Comparison of ENCODE assay signal across 9 mouse cellular contexts in genomic region chr2:58029404-58029803, GRCm38 (mm10). TPM values are rescaled to one million over a fixed set of nuclear protein-coding genes. Genes with fewer than 3 reads are reported as not detected.
A peak's percentile ranks its signal among the peaks of the same experiment; 100 is the strongest.
DNase-seq lines count a peak whose midpoint lies in the region; ATAC-seq lines count a peak whose summit lies in the region.
"Had no signal": no experiment of that assay in that cellular context is flagged by ENCODE, and none has a peak within 500 bp of the region (broad histone marks: within the 10 kb centered on the region; RNA-seq: fewer than 3 reads in every experiment).

No protein-coding gene starts in this region.

- H3K9ac ChIP-seq in kidney, embryonic 15.5 days = no peak overlapping the region

- H3K36me3 ChIP-seq in kidney, embryonic 15.5 days = no peaks in the 10 kb centered on the region

- WGBS in kidney, embryonic 15.5 days = 31% methylated on average over 7 of the region's 7 CpGs

- H3K9me3 ChIP-seq in kidney, embryonic 15.5 days (replicated peaks) = no peaks in the 10 kb centered on the region

- DNase-seq in heart, adult 8-10 months (ENCODE audit: low spot score) = peak; percentile 6
- no peak for DNase-seq in heart, postnatal 25 days (ENCODE audit: low spot score)
- peak; percentile 9 for DNase-seq in right cerebral cortex, adult 18-20 months
- no peak for DNase-seq in right cerebral cortex, postnatal 4 days
- DNase-seq in cerebellum, adult 9-11 months = peak; percentile 25
- DNase-seq in lung, postnatal 10 days = peak; percentile 9
- no peak for DNase-seq in frontal cortex, postnatal 10 days (ENCODE audit: low spot score in 2 of 2)

- H3K4me1 ChIP-seq in kidney, embryonic 15.5 days = no peaks in the 10 kb centered on the region

- H3K27me3 ChIP-seq in kidney, embryonic 15.5 days = no peaks in the 10 kb centered on the region

- H3K4me3 ChIP-seq in kidney, embryonic 15.5 days (replicated peaks) = no peak overlapping the region

- no peak overlapping the region for H3K27ac ChIP-seq in kidney, embryonic 15.5 days

- intact Hi-C loops in heart, postnatal 25 days (cut with DNase I) = no loop called here

- ATAC-seq in kidney, embryonic 15.5 days (replicated peaks; ENCODE audit: low FRiP score) = no peak

- no peak overlapping the region for H3K4me2 ChIP-seq in kidney, embryonic 15.5 days

RNA-seq across cellular contexts. Expression of gene Ermn, which starts 23.3 kb away (rescaled TPM):
- not detected for total RNA-seq in heart, adult 8-10 months (2022)
- total RNA-seq in heart, postnatal 25 days (2021) = not detected
- not detected in 2 replicates for polyA plus RNA-seq in kidney, embryonic 15.5 days (2015; fragmentation: Nextera tagmentation; extraction: Ambion mirVana)
- total RNA-seq: adrenal gland, postnatal 36 days had no signal

RNA-seq across cellular contexts. Expression of gene Galnt5, which starts 31.7 kb away (rescaled TPM):
- total RNA-seq in heart, adult 8-10 months (2022) = under 1 TPM; 0.05 to 0.13 (median 0.07) TPM
- total RNA-seq in heart, postnatal 25 days (2021) = under 1 TPM in 1 of 2 experiments, not detected in 1; 0.14 TPM
- 1.1 and 2.0 TPM in 2 replicates for polyA plus RNA-seq in kidney, embryonic 15.5 days (2015; fragmentation: Nextera tagmentation; extraction: Ambion mirVana)

Comparison
In these comparisons a context has a peak if more than half of its experiments do, and no peak if none do; other contexts are left out.
1. DNase-seq: peak in heart, adult 8-10 months (single experiment), right cerebral cortex, adult 18-20 months (single experiment), cerebellum, adult 9-11 months (single experiment) and lung, postnatal 10 days (single experiment); none in heart, postnatal 25 days (single experiment), right cerebral cortex, postnatal 4 days (single experiment) and frontal cortex, postnatal 10 days (0 of 2).